In genomic region chr16:55460519-55460918, GRCm38 (mm10) we compare ENCODE assay signal across 10 mouse cellular contexts.
DNase-seq lines count a peak whose midpoint lies in the region; ATAC-seq and TF ChIP-seq lines count a peak whose summit lies in the region.
"Had no signal": no experiment of that assay in that cellular context is flagged by ENCODE, and none has a peak within 500 bp of the region (broad histone marks: within the 10 kb centered on the region; RNA-seq: fewer than 3 reads in every experiment).

No protein-coding gene starts in this region.

- ATAC-seq in kidney, embryonic 14.5 days (ENCODE audit: low FRiP score, low TSS enrichment): no peak
- ATAC-seq in lung, postnatal 0 days: no peak
- ATAC-seq in megakaryocyte-erythroid progenitor cell, adult 5-6 weeks (replicated peaks; ENCODE audit: low FRiP score, low TSS enrichment, poor library complexity, severe bottlenecking): no peak
- no peak for ATAC-seq in forebrain, embryonic 16.5 days

- H3K4me1 ChIP-seq in kidney, embryonic 14.5 days (ENCODE audit: control insufficient read depth, insufficient read depth, low read length): no peaks in the 10 kb centered on the region
- H3K4me1 ChIP-seq in ES-E14 (ENCODE audit: control insufficient read depth in 2 of 2, insufficient read depth in 2 of 2, low read length in 2 of 2, poor library complexity in 1 of 2): no peaks in the 10 kb centered on the region
- no peaks in the 10 kb centered on the region for H3K4me1 ChIP-seq in lung, postnatal 0 days (ENCODE audit: insufficient read depth, low read depth, low read length)
- H3K4me1 ChIP-seq in forebrain, embryonic 16.5 days (replicated peaks; ENCODE audit: control insufficient read depth, insufficient read depth, low read length): no peaks in the 10 kb centered on the region
- H3K4me1 ChIP-seq: limb, embryonic 13.5 days had no signal

- TF ChIP-seq EP300 in lung, postnatal 0 days (IDR thresholded peaks at IDR 0.05): no peak

- no peak overlapping the region for H3K4me2 ChIP-seq in kidney, embryonic 14.5 days (replicated peaks; ENCODE audit: low read depth, low read length)
- H3K4me2 ChIP-seq in lung, postnatal 0 days (replicated peaks; ENCODE audit: low read depth, low read length): no peak overlapping the region
- H3K4me2 ChIP-seq in forebrain, embryonic 16.5 days (ENCODE audit: low read length): no peak overlapping the region
- H3K4me2 ChIP-seq: limb, embryonic 13.5 days had no signal

- H3K9ac ChIP-seq in kidney, embryonic 14.5 days (ENCODE audit: low read depth, low read length): no peak overlapping the region
- no peak overlapping the region for H3K9ac ChIP-seq in ES-E14 (ENCODE audit: insufficient read depth, low read depth, low read length, poor library complexity, severe bottlenecking)
- H3K9ac ChIP-seq in lung, postnatal 0 days (replicated peaks; ENCODE audit: low read depth): no peak overlapping the region
- no peak overlapping the region for H3K9ac ChIP-seq in forebrain, embryonic 16.5 days (replicated peaks; ENCODE audit: low read depth, low read length)
- H3K9ac ChIP-seq: limb, embryonic 13.5 days had no signal

- no peaks in the 10 kb centered on the region for H3K27me3 ChIP-seq in kidney, embryonic 14.5 days (ENCODE audit: control insufficient read depth, insufficient read depth, low read length)
- no peaks in the 10 kb centered on the region for H3K27me3 ChIP-seq in lung, postnatal 0 days (replicated peaks; ENCODE audit: insufficient read depth, low read length)
- no peaks in the 10 kb centered on the region for H3K27me3 ChIP-seq in forebrain, embryonic 16.5 days (replicated peaks; ENCODE audit: control insufficient read depth, insufficient read depth, low read length)
- H3K27me3 ChIP-seq: limb, embryonic 13.5 days had no signal

- no peak overlapping the region for H3K4me3 ChIP-seq in kidney, embryonic 14.5 days (ENCODE audit: low read length)
- H3K4me3 ChIP-seq in ES-E14 (ENCODE audit: insufficient read depth in 1 of 2, low read depth in 1 of 2, low read length in 2 of 2, poor library complexity in 1 of 2, severe bottlenecking in 1 of 2): no peak overlapping the region
- no peak overlapping the region for H3K4me3 ChIP-seq in lung, postnatal 0 days (ENCODE audit: low read depth, low read length)
- H3K4me3 ChIP-seq in forebrain, embryonic 16.5 days (replicated peaks; ENCODE audit: low read length): no peak overlapping the region
- H3K4me3 ChIP-seq: limb, embryonic 13.5 days had no signal

- no peaks in the 10 kb centered on the region for H3K36me3 ChIP-seq in kidney, embryonic 14.5 days (ENCODE audit: control insufficient read depth, insufficient read depth, low read length)
- H3K36me3 ChIP-seq in ES-E14 (ENCODE audit: control insufficient read depth, insufficient read depth, low read length, poor library complexity, severe bottlenecking): no peaks in the 10 kb centered on the region
- no peaks in the 10 kb centered on the region for H3K36me3 ChIP-seq in lung, postnatal 0 days (ENCODE audit: insufficient read depth, low read length)
- no peaks in the 10 kb centered on the region for H3K36me3 ChIP-seq in forebrain, embryonic 16.5 days (ENCODE audit: control insufficient read depth, insufficient read depth)
- H3K36me3 ChIP-seq: limb, embryonic 13.5 days had no signal

- in situ Hi-C loops in ES-E14 (cut with MboI; ENCODE audit: low sequenced_read_pairs in 2 of 2, unreplicated experiment in 2 of 2): no loop called here

- peak; percentile 86 for TF ChIP-seq CTCF in lung, postnatal 0 days (IDR thresholded peaks at IDR 0.05)

- no peak overlapping the region for H3K27ac ChIP-seq in kidney, embryonic 14.5 days (ENCODE audit: low read depth, low read length)
- H3K27ac ChIP-seq in ES-E14 (ENCODE audit: insufficient read depth, low read depth, low read length, poor library complexity, severe bottlenecking): no peak overlapping the region
- no peak overlapping the region for H3K27ac ChIP-seq in lung, postnatal 0 days (ENCODE audit: low read length)
- H3K27ac ChIP-seq in forebrain, embryonic 16.5 days (ENCODE audit: low read length): no peak overlapping the region
- H3K27ac ChIP-seq: limb, embryonic 13.5 days had no signal

- no peaks in the 10 kb centered on the region for H3K9me3 ChIP-seq in kidney, embryonic 14.5 days (ENCODE audit: control insufficient read depth, low read length)
- H3K9me3 ChIP-seq in ES-E14 (ENCODE audit: control insufficient read depth, insufficient read depth, low read depth, low read length): no peaks in the 10 kb centered on the region
- no peaks in the 10 kb centered on the region for H3K9me3 ChIP-seq in lung, postnatal 0 days (ENCODE audit: low read length)
- no peaks in the 10 kb centered on the region for H3K9me3 ChIP-seq in forebrain, embryonic 16.5 days (ENCODE audit: control insufficient read depth, low read length)
- H3K9me3 ChIP-seq: limb, embryonic 13.5 days had no signal

- peak; percentile 6 for DNase-seq in kidney, adult 11 months
- DNase-seq in ES-E14 (ENCODE audit: low read depth, low spot score): peak; percentile 12
- peak; percentile 61 for DNase-seq in embryo, embryonic 10.5 days (ENCODE audit: low spot score)
- DNase-seq in lung, postnatal 0 days (ENCODE audit: low spot score): peak; percentile 25
- DNase-seq in layer of hippocampus, adult 11-12 months (ENCODE audit: low spot score): no peak
- DNase-seq: gastrocnemius, postnatal 36 days had no signal

TF ChIP-seq in ES-E14, 5 proteins besides CTCF, POLR2A, EP300 and RAD21:
- TF ChIP-seq HCFC1 (IDR thresholded peaks at IDR 0.05; ENCODE audit: borderline replicate concordance, insufficient read depth, low read length) (no peak), MAFK (IDR thresholded peaks at IDR 0.05; ENCODE audit: insufficient read depth, low read depth, low read length) (0 out of 2 replicates have a peak, but pooled peaks have one; percentile 22), CHD2 (IDR thresholded peaks at IDR 0.05; ENCODE audit: low read depth, low read length) (no peak), ZNF384 (IDR thresholded peaks at IDR 0.05; ENCODE audit: low read depth, low read length) (no peak), ZC3H11A (IDR thresholded peaks at IDR 0.05; ENCODE audit: borderline replicate concordance, low read depth, low read length) (no peak)
TF ChIP-seq in ES-E14: peak in this region for 1.
